Mouse (Mus musculus) CD4-positive, CD25-positive, alpha-beta regulatory T cell, adult 9 weeks (primary cell): ENCODE data around the gene Dpt. TPM values are rescaled to one million over a fixed set of nuclear protein-coding genes. Genes with fewer than 3 reads are reported as not detected.

Source experiments
- polyA plus RNA-seq: library from polyadenylated mRNA; unstranded; fragments of 100-300 nt; shearing (Covaris generic); gene quantifications from one replicate; pipeline ENCODE4 v1.2.1, GENCODE M21; 2017

The Dpt gene
- polyA plus RNA-seq: 0.37 TPM

DNA sequence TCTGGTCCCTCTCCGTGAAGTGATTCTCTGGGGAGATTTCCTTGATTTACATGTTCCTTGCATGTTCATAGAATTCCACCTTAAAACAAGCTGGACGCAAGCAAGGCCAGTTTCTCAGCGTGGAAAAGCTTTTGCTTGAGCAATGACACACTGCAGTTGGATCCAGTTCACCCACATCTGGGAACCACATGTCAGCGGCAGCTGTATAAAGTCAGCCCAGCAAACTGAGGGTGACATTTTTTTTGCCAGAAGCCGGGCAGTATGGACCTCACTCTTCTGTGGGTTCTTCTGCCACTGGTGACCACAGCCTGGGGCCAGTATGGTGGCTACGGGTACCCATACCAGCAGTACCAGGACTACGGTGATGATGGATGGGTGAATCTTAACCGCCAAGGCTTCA is at the start of gene Dpt:
Dpt (plus strand) TSS at position 174 of the 400 bp plus-strand sequence.

Other genes with a start within 250 kb of the Dpt start
- 4.8 TPM for gene Xcl1, start 138.9 kb downstream of the Dpt start, polyA plus RNA-seq